Mouse (Mus musculus): Measurements from ENCODE around the gene Batf3. TPM values are rescaled to one million over a fixed set of nuclear protein-coding genes. Genes with fewer than 3 reads are reported as not detected.

Gene Batf3
- total and polyA plus RNA-seq, 2 experiments from 2014 or later: 1.6 to 4.9 TPM

DNA sequence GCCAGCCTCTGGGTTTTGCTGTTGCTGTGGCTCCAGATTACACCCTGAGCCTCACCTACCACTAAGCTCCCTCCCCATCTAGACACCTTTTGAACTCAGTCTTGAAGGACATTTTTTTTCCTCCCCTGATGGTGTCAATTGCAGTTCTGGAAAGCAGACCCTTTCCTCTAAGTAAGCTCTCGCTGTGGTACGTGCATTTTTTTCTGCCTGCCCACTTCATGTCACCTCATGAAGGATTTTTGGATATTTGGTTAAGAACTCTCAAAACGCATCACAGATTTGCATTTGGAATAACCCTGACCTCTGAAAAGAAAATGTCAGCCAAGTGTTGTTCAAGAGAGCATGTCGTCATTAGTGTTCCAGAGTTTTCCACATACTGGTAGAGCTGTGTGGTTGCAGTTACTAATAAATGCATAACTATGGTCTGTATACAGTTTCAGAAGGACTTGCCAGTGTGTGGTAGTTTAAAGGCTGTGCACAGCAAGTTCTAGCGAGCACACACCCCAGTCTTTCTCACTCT is 2.2 kb downstream of the Batf3 start:
- no peak for TF ChIP-seq CTCF (IDR thresholded peaks at IDR 0.05)
- Histone ChIP-seq H3K4me1 (ENCODE audit: insufficient read depth, low read length) (0 out of 2 replicates have a peak, but pooled peaks cover 4% of the 10 kb centered on the region), H3K36me3 (ENCODE audit: insufficient read depth, low read length) (no peaks in the 10 kb centered on the region), H3K27ac (ENCODE audit: low read depth, low read length) (no peak overlapping the region), H3K9me3 (ENCODE audit: low read length) (no peaks in the 10 kb centered on the region), H3K27me3 (ENCODE audit: insufficient read depth, low read length) (peaks cover 23% of the 10 kb centered on the region), H3K9ac (replicated peaks; ENCODE audit: low read length, poor library complexity, severe bottlenecking) (no peak overlapping the region), H3K4me3 (ENCODE audit: low read depth, low read length) (no peak overlapping the region), H3K4me2 (ENCODE audit: low read depth, low read length, poor library complexity, severe bottlenecking) (no peak overlapping the region)
- 80% methylated on average over 5 of the region's 5 CpGs for WGBS
- no peak for ATAC-seq (ENCODE audit: low FRiP score)
- no peak for DNase-seq (ENCODE audit: low spot score)

DNA sequence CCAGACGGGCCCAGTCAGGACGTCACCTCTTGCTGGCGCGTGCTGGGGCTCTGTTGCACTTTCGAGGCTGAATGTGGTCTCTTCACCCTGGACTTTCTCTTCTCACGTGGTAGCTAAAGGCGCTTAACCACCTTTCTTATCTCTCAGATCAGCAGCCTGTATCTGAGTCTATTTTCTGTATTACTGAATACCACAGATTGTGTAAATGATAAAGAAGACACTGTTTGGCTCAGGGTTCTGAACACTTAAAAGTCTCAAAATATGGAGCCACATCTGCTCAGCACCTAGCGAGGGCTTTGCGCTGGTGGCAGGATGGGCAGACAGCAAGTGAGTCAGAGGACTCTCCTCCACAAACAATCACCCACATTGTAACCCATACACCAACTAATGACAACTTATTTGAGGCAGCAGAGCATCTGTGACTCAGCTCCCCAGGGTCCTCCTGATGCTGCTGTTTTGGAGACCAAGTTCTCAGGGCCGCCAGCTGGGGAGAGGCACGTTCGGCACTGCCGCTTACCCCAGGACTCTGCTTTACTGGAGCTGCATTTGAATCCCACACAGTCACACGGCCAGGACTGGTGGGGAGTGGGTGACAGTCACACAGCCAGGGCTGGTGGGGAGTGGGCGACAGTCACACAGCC is 5.2 kb downstream of the Batf3 start:
- no peak for TF ChIP-seq CTCF (IDR thresholded peaks at IDR 0.05)
- Histone ChIP-seq H3K4me3 (ENCODE audit: low read depth, low read length) (no peak overlapping the region), H3K27ac (ENCODE audit: low read depth, low read length) (no peak overlapping the region), H3K9ac (replicated peaks; ENCODE audit: low read length, poor library complexity, severe bottlenecking) (no peak overlapping the region), H3K9me3 (ENCODE audit: low read length) (no peaks in the 10 kb centered on the region), H3K36me3 (ENCODE audit: insufficient read depth, low read length) (no peaks in the 10 kb centered on the region), H3K27me3 (ENCODE audit: insufficient read depth, low read length) (peaks cover 16% of the 10 kb centered on the region), H3K4me2 (ENCODE audit: low read depth, low read length, poor library complexity, severe bottlenecking) (no peak overlapping the region), H3K4me1 (ENCODE audit: insufficient read depth, low read length) (0 out of 2 replicates have a peak, but pooled peaks cover 4% of the 10 kb centered on the region)
- DNase-seq (ENCODE audit: low spot score) (no peak), ATAC-seq (ENCODE audit: low FRiP score) (no peak)
- 80% methylated on average over 15 of the region's 15 CpGs for WGBS

DNA sequence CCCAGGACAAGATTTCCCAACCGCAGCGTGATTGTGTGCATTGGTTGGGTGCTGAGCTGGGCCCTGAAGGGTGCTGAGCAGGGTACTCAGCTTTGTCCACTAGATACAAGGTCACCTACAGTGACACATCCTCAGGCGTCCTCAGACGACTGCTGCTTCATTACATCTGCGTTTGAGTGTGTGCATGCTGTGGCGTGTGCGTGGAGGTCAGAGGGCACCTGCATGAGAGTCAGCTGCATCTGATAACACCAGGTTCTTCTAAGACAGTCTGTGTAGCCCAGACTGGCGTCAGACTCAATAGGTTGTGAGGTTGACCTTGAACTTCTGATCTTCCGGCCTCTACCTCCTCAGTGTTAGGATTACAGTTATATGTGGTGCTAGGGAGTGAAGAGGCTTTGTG is 7.6 kb downstream of the Batf3 start:
- 85% methylated on average over 9 of the region's 9 CpGs for WGBS
- no peaks in the 10 kb centered on the region for H3K4me1 ChIP-seq (ENCODE audit: insufficient read depth, low read length)
- H3K4me3 ChIP-seq (ENCODE audit: low read depth, low read length): no peak overlapping the region
- no peak for TF ChIP-seq CTCF (IDR thresholded peaks at IDR 0.05)
- H3K9ac ChIP-seq (replicated peaks; ENCODE audit: low read length, poor library complexity, severe bottlenecking): no peak overlapping the region
- H3K27me3 ChIP-seq (ENCODE audit: insufficient read depth, low read length): no peaks in the 10 kb centered on the region
- H3K27ac ChIP-seq (ENCODE audit: low read depth, low read length): no peak overlapping the region
- ATAC-seq (ENCODE audit: low FRiP score): no peak
- H3K9me3 ChIP-seq (ENCODE audit: low read length): no peaks in the 10 kb centered on the region
- H3K4me2 ChIP-seq (ENCODE audit: low read depth, low read length, poor library complexity, severe bottlenecking): no peak overlapping the region
- no peaks in the 10 kb centered on the region for H3K36me3 ChIP-seq (ENCODE audit: insufficient read depth, low read length)
- DNase-seq (ENCODE audit: low spot score): no peak

DNA sequence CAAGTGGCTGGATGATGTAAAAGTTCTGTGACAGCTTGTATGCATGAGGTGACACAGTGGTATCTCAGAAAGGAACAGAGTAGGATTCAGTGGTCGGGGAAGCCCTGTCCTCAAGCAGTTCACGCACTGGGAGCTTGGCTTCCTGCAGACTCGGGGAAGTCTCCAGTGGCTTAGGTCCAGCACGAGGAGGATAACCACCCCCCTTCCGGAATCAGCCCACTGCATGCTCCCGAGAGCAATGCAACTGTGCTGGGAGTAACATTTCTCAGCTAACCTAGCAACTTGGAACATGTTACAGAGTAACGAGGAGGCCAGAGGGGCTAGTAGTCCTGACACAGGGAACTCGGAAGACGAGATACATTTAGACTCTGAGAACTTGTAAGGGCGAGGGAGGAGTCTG is 9.7 kb downstream of the Batf3 start:
- Histone ChIP-seq H3K4me1 (ENCODE audit: insufficient read depth, low read length) (no peaks in the 10 kb centered on the region), H3K36me3 (ENCODE audit: insufficient read depth, low read length) (no peaks in the 10 kb centered on the region), H3K4me2 (ENCODE audit: low read depth, low read length, poor library complexity, severe bottlenecking) (no peak overlapping the region), H3K9ac (replicated peaks; ENCODE audit: low read length, poor library complexity, severe bottlenecking) (no peak overlapping the region), H3K9me3 (ENCODE audit: low read length) (no peaks in the 10 kb centered on the region), H3K27me3 (ENCODE audit: insufficient read depth, low read length) (no peaks in the 10 kb centered on the region), H3K27ac (ENCODE audit: low read depth, low read length) (no peak overlapping the region), H3K4me3 (ENCODE audit: low read depth, low read length) (no peak overlapping the region)
- WGBS: 69% methylated on average over 10 of the region's 10 CpGs
- DNase-seq (ENCODE audit: low spot score): no peak
- no peak for TF ChIP-seq CTCF (IDR thresholded peaks at IDR 0.05)
- ATAC-seq (ENCODE audit: low FRiP score): no peak

DNA sequence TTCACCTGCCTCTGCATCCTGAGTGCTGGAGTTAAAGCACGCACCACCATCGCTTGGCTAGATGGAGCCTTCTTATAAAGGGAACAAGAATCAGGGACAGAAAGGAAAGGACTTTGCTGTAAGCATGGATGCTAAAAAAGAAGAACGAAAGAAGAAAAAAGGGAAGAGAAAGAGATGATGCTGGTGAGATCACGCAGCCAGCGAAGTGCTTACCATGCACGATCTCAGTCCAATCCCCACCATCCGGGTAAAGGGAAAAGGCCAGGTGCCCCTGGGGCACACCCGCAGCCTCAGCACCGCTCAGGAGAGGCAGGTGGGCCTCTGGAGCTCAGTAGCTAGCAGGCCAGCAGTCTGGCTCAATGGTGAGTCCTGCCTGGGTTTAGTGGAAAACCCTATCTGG is 12.3 kb downstream of the Batf3 start:
- Histone ChIP-seq H3K4me3 (ENCODE audit: low read depth, low read length) (no peak overlapping the region), H3K9me3 (ENCODE audit: low read length) (no peaks in the 10 kb centered on the region), H3K27ac (ENCODE audit: low read depth, low read length) (no peak overlapping the region), H3K36me3 (ENCODE audit: insufficient read depth, low read length) (no peaks in the 10 kb centered on the region), H3K4me2 (ENCODE audit: low read depth, low read length, poor library complexity, severe bottlenecking) (no peak overlapping the region), H3K4me1 (ENCODE audit: insufficient read depth, low read length) (no peaks in the 10 kb centered on the region), H3K27me3 (ENCODE audit: insufficient read depth, low read length) (no peaks in the 10 kb centered on the region), H3K9ac (replicated peaks; ENCODE audit: low read length, poor library complexity, severe bottlenecking) (no peak overlapping the region)
- DNase-seq (ENCODE audit: low spot score) (no peak), ATAC-seq (ENCODE audit: low FRiP score) (no peak)
- no peak for TF ChIP-seq CTCF (IDR thresholded peaks at IDR 0.05)
- WGBS: 93% methylated on average over 9 of the region's 9 CpGs

DNA sequence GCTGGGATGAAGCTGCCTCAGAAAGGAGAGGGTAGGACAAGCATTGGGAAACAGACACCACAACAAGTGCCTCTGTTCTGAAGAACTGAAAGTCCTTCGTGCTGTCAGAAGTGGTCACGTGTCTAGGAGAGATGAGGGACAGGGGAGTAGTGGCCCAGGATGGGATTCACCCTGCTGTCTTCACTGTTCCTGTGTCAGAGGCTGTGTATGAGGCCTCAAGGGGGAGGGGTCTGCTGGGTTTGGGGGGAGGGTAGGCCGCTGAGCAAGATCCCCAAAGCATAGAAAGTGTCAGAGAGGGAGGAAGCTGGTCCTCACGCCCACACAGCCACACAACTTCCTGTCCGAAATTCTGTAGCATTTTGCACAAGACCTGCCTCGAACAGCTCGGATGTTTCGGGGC is 13.5 kb downstream of the Batf3 start:
- no peaks in the 10 kb centered on the region for H3K36me3 ChIP-seq (ENCODE audit: insufficient read depth, low read length)
- no peak overlapping the region for H3K9ac ChIP-seq (replicated peaks; ENCODE audit: low read length, poor library complexity, severe bottlenecking)
- 56% methylated on average over 8 of the region's 8 CpGs for WGBS
- ATAC-seq (ENCODE audit: low FRiP score) (no peak), DNase-seq (ENCODE audit: low spot score) (no peak)
- H3K27ac ChIP-seq (ENCODE audit: low read depth, low read length): no peak overlapping the region
- no peaks in the 10 kb centered on the region for H3K4me1 ChIP-seq (ENCODE audit: insufficient read depth, low read length)
- H3K9me3 ChIP-seq (ENCODE audit: low read length): no peaks in the 10 kb centered on the region
- H3K27me3 ChIP-seq (ENCODE audit: insufficient read depth, low read length): no peaks in the 10 kb centered on the region
- H3K4me3 ChIP-seq (ENCODE audit: low read depth, low read length): no peak overlapping the region
- TF ChIP-seq CTCF (IDR thresholded peaks at IDR 0.05): no peak
- H3K4me2 ChIP-seq (ENCODE audit: low read depth, low read length, poor library complexity, severe bottlenecking): no peak overlapping the region
